ENCODE assay signal across 14 mouse cellular contexts in genomic region chr2:27874596-27874995, GRCm38 (mm10).
"Had no signal": no experiment of that assay in that cellular context is flagged by ENCODE, and none has a peak within 500 bp of the region (broad histone marks: within the 10 kb centered on the region; RNA-seq: fewer than 3 reads in every experiment).

No protein-coding gene starts in this region.

- ATAC-seq: liver, embryonic 12.5 days; midbrain, embryonic 15.5 days had no signal

- H3K4me3 ChIP-seq: limb, embryonic 15.5 days; liver, embryonic 12.5 days; lung, embryonic 15.5 days; megakaryocyte, embryonic 14.5 days; midbrain, embryonic 15.5 days; neural tube, embryonic 13.5 days had no signal

- H3K27ac ChIP-seq: limb, embryonic 15.5 days; liver, embryonic 12.5 days; lung, embryonic 15.5 days; macrophage; midbrain, embryonic 15.5 days; neural tube, embryonic 13.5 days had no signal

- H3K9ac ChIP-seq: limb, embryonic 15.5 days; liver, embryonic 12.5 days; lung, embryonic 15.5 days; midbrain, embryonic 15.5 days; neural tube, embryonic 13.5 days had no signal

- H3K4me1 ChIP-seq: midbrain, embryonic 15.5 days; neural tube, embryonic 13.5 days had no signal

- H3K9me3 ChIP-seq: limb, embryonic 15.5 days; liver, embryonic 12.5 days; lung, embryonic 15.5 days; midbrain, embryonic 15.5 days; neural tube, embryonic 13.5 days had no signal

- H3K27me3 ChIP-seq: limb, embryonic 15.5 days; lung, embryonic 15.5 days; midbrain, embryonic 15.5 days; neural tube, embryonic 13.5 days had no signal

- H3K36me3 ChIP-seq: limb, embryonic 15.5 days; liver, embryonic 12.5 days; lung, embryonic 15.5 days; midbrain, embryonic 15.5 days; neural tube, embryonic 13.5 days had no signal

- H3K4me2 ChIP-seq: limb, embryonic 15.5 days; liver, embryonic 12.5 days; lung, embryonic 15.5 days; midbrain, embryonic 11.5 days; midbrain, embryonic 15.5 days; neural tube, embryonic 13.5 days had no signal

- DNase-seq: kidney, adult 11 months; kidney, postnatal 10 days; layer of hippocampus, postnatal 36 days; retina, postnatal 1 day; thymus, adult 2 months; thymus, postnatal 25 days had no signal
